Mouse (Mus musculus): ENCODE measurements at regions not wholly inside any gene's neighbourhood (a gene's known extent, or its start where the extent isn't known, plus 50 kb on each side); places are given as distances from the start of the nearest gene placed in this dataset.

- DNase-seq (ENCODE audit: low spot score in 2 of 2): no peak
Observed at GRCm38 (mm10) chr3:57228400-57228799, 73.4 kb downstream of the Tm4sf1 start.

- no peak for DNase-seq (ENCODE audit: low spot score in 2 of 2)
Observed at GRCm38 (mm10) chr3:57223773-57224172, 78.0 kb downstream of the Tm4sf1 start.

GRCm38 (mm10) chr3:57222318-57222914 is 79.4 kb downstream of the Tm4sf1 start:
- DNase-seq (ENCODE audit: low spot score in 2 of 2): no peak

- no peak for DNase-seq (ENCODE audit: low spot score in 2 of 2)
Observed at GRCm38 (mm10) chr3:57218431-57218830, 83.4 kb downstream of the Tm4sf1 start.

GRCm38 (mm10) chr3:57204066-57204723 is 97.6 kb downstream of the Tm4sf1 start:
- DNase-seq (ENCODE audit: low spot score in 2 of 2): no peak

- no peak for DNase-seq (ENCODE audit: low spot score in 2 of 2)
Observed at GRCm38 (mm10) chr3:57203418-57203817, 98.4 kb downstream of the Tm4sf1 start.

- DNase-seq (ENCODE audit: low spot score in 2 of 2): no peak
Observed at GRCm38 (mm10) chr3:57181587-57181986, 120.2 kb downstream of the Tm4sf1 start.

- DNase-seq (ENCODE audit: low spot score in 2 of 2): no peak
Observed at GRCm38 (mm10) chr3:57153177-57153948, 148.4 kb downstream of the Tm4sf1 start.

- DNase-seq (ENCODE audit: low spot score in 2 of 2): no peak
Observed at GRCm38 (mm10) chr3:57149156-57149555, 152.6 kb downstream of the Tm4sf1 start.

- peak; percentile 20 to 58 for DNase-seq (ENCODE audit: low spot score in 2 of 2)
Observed at GRCm38 (mm10) chr3:57136847-57137246, 164.9 kb downstream of the Tm4sf1 start.

- DNase-seq (ENCODE audit: low spot score in 2 of 2): no peak
Observed at GRCm38 (mm10) chr3:57128606-57129005, 173.2 kb downstream of the Tm4sf1 start.

- no peak for DNase-seq (ENCODE audit: low spot score in 2 of 2)
Observed at GRCm38 (mm10) chr3:57125792-57126485, 175.8 kb downstream of the Tm4sf1 start.

- no peak for DNase-seq (ENCODE audit: low spot score in 2 of 2)
Observed at GRCm38 (mm10) chr3:57118016-57118415, 183.8 kb downstream of the Tm4sf1 start.

GRCm38 (mm10) chr3:57102254-57102653 is 199.5 kb downstream of the Tm4sf1 start:
- DNase-seq (ENCODE audit: low spot score in 2 of 2): no peak

GRCm38 (mm10) chr3:57100515-57100914 is 201.3 kb downstream of the Tm4sf1 start:
- no peak for DNase-seq (ENCODE audit: low spot score in 2 of 2)

- DNase-seq (ENCODE audit: low spot score in 2 of 2): no peak
Observed at GRCm38 (mm10) chr3:57094936-57095335, 206.9 kb downstream of the Tm4sf1 start.

- DNase-seq (ENCODE audit: low spot score in 2 of 2): no peak
Observed at GRCm38 (mm10) chr3:57093201-57093940, 208.4 kb downstream of the Tm4sf1 start.

GRCm38 (mm10) chr3:57074516-57074915 is 227.3 kb downstream of the Tm4sf1 start:
- DNase-seq (ENCODE audit: low spot score in 2 of 2): no peak

GRCm38 (mm10) chr3:57073962-57074506 is 227.8 kb downstream of the Tm4sf1 start:
- DNase-seq (ENCODE audit: low spot score in 2 of 2): no peak

GRCm38 (mm10) chr3:57033021-57033420 is 268.8 kb downstream of the Tm4sf1 start:
- DNase-seq (ENCODE audit: low spot score in 2 of 2): no peak

- no peak for DNase-seq (ENCODE audit: low spot score in 2 of 2)
Observed at GRCm38 (mm10) chr3:57018171-57018570, 283.6 kb downstream of the Tm4sf1 start.
